Mouse (Mus musculus): ENCODE measurements around the gene Mrpl41. TPM values are rescaled to one million over a fixed set of nuclear protein-coding genes. Genes with fewer than 3 reads are reported as not detected.
A peak's percentile ranks its signal among the peaks of the same experiment; 100 is the strongest.
"Not testable (repeated sequence)": the region's sequence is repeated elsewhere in the genome, so short reads cannot be mapped to it uniquely, and the experiment has no call there.

Mrpl41 gene
- 10 to 100 TPM; 77.8 to 85.6 TPM for total RNA-seq (2021)
- long read RNA-seq, experiment 1, transcript Mrpl41-201 (2 exons, 776 nt): major isoform, 33 of 48 reads
- long read RNA-seq, experiment 1, partial matches to known transcripts: 0 of 48 reads
- long read RNA-seq, experiment 1, other reads (novel, unspliced or antisense): 14 of 48 reads
- long read RNA-seq, experiment 2, transcript Mrpl41-201 (2 exons, 776 nt): major isoform, 34 of 43 reads
- long read RNA-seq, experiment 2, partial matches to known transcripts: 0 of 43 reads
- long read RNA-seq, experiment 2, other reads (novel, unspliced or antisense): 9 of 43 reads

DNA sequence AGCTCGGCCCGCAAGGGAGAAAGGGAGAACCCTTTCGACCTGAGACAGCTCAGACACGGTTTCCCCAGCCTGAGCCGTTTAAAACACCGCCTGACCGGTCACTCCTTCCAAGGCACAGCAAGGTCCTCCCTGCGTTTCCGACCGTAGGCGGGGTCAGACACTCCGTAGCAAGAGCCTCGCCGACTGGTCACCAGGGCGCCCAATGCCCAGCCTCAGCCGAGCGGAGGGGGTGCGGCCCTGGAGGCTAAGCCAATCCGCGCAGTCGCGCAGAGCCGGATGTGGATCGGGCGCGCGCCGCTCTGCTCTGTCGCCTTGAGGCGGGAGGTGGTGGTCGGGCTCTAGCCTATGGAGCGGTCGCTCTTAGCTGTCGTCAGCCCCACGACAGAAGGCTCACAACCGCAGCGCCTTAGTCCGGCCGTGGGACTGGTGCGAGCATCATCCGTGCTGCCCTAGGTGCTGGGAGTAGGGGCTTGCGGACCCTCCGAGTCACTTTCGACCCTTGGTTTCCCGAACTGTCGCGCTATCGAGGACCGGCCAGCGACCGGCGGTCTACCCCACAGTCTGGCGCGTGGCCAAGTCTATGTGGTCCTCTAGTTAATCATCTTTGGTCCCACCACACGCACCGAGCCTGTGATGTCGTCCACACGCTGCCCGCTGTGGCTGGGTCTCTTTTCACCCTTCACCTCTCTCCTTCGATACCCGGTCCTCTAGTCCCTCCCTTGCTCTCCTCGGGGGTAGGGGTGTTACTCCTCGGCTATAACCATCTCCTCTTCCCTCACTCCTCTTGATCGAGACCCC is at the start of gene Mrpl41:
Gene Mrpl41, minus strand, starts transcription at position 193 of the 798 bp plus-strand sequence.
- DNase-seq (ENCODE audit: low spot score in 2 of 2): peak; percentile 96 to 98

DNA sequence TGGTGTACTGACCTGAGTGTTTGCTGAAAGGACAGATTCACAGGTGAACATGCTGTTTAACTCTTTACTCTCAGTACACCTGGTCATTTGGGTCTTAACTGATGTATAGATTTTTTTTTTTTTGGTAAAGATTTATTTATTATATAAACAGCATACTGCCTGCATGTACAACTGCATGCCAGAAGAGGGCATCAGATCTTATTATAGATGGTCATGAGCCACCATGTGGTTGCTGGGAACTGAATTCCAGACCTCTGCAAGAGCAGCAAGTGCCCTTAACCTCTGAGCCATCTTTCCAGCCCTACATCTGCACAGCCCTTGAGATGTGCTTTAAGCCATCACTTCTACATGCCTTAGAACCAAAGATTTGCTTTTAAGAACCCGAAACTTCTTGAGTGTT is 47.8 kb upstream of the Mrpl41 start:
- DNase-seq (ENCODE audit: low spot score in 2 of 2): no peak

DNA sequence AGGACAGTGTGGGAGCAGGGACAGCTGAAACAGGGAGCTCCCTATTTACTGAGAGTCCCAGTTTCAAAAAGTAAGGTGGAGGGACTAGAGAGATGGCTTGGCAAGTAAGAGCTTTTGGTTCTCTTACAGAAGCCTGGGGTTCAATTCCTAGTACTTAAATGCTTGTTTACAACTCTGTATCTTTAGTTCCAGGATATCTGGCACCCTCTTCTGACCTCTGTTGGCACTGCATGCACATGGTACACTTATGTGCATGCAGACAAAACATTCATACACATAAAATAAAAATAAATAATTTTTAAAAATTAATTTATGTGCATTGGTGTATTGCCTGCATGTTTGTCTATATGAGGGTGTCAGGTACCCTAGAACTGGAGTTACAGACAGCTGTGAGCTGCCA is 33.4 kb upstream of the Mrpl41 start:
- DNase-seq (ENCODE audit: low spot score in 2 of 2): no peak

DNA sequence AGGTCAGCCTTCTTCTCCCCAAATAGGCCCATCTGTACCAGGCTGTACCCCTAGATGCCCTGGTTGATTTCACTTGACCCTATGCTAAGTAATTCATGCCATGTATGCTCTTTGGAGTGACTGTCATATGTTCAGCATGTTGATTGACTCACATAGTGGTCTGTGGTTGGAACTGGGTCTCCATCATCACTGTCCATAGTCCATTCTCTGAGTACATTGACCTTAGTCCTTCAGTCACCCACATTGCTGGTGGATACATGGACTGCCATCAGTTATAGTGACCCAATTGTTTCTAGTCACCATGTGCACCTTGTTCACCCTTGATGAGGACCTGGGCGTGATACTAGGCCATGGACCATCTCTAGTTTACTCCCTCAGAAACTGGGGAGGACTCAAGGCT is 31.9 kb upstream of the Mrpl41 start:
- DNase-seq (ENCODE audit: low spot score in 2 of 2): no peak

DNA sequence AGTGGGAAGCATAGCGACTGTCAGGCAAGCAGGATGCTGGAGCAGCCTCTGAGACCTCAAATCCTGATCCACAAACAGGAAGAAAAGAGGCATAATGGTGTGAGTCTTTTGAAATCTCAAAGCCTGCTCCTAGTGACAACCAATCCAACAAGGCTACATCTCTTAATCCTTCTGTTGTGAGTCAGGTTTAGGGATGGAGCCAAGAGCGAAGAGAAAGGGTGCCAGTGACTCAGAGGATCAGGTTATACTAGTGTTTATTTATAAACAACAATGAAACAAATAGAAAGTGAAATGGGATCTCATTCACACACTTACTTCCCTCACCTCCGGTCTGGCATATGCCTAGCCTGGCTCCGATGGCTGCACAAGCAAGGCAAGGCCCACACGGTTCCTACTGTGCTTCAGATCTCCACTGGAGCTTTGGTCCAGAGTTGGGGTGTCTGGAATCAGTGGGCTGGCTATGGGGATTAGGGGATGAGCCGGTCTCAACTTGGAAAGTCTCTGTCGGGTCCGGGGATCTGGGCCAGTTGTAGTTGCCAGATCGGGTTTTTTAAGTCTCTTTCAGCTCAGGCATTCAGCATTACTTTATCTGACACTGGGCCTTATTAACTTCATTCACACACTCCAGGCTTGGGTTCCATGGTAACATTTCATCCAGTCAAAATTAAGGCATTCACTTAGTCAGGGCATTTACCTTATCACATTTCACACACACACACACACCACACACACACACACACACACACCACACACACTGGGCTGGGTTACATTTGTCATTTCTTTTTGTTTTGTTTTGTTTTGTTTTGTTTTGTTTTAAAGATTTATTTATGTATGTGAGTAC is 29.3 kb upstream of the Mrpl41 start:
- DNase-seq (ENCODE audit: low spot score in 2 of 2): no peak

DNA sequence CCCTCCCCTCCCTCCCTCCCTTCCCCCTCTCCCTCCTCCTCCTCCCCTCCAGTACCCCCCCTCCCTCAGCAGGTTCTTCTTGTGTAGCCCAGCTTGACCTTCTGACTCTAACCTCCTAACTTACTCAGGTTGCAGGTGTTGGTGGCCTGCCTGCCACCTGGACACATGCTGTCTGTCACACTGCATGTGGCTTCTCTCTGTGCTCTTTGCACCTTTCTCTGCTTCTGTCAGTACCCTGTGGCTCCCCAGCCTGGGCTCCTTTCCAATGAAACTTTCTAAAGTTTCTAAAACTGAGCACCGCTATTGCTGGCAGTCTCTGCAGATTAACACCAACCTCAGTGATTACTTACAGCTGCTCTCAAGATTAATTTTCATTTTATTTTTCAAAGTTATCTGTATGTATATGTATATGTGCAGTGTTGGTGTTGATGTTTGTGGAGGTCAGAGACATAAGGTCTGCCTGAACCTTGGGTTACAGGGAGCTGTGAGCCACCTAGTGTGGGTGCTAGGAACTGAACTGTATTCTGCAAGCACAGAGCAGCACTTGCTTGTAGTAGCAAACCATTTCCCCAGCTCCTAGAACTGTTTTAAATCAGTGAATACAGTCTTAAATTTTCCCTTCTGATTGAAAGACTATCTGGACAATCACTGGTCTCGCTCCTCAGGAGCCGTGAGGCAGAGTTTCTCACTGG is 25.8 kb upstream of the Mrpl41 start:
- peak; percentile 12 to 18 for DNase-seq (ENCODE audit: low spot score in 2 of 2)

DNA sequence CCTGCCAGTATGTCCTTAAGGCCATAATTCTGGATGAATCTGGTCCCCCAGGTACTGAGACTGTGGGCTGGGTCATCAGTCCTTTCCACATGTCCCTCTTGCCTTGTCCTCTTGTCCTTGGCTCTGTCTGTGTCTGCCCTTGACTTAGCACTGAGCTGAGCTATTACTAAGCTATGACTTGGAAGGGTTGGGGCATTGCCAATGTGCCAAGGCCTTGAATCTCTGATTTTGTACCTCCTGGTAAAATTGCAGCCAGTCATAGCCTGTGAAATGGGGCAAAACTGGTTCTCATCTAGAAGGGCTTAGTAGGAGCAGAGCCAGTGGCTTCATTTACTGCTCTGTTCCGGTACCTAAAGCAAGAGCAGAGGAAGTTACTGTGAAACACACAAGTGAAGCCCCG is 21.6 kb upstream of the Mrpl41 start:
- DNase-seq (ENCODE audit: low spot score in 2 of 2): no peak

DNA sequence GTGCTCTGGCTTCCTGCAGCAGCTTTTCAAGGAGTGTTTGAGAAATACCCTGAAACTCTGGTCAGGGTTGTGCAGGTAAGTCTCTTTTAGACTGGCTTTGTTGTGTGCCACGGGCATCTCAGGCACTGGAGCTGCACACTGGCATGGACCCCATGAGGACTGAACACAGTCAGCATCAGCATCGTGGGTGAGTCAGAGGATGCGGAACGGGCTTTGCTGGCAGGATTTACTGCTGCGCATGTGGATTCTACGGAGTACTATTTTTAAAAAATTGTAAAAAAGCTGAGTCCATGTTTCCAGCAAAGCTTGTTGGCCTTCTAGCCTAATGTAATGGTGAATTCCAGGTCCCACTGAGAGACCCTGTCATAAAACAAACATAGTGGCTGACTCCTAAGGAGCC is 20.4 kb upstream of the Mrpl41 start:
- DNase-seq (ENCODE audit: low spot score in 2 of 2): peak; percentile 43 to 46

DNA sequence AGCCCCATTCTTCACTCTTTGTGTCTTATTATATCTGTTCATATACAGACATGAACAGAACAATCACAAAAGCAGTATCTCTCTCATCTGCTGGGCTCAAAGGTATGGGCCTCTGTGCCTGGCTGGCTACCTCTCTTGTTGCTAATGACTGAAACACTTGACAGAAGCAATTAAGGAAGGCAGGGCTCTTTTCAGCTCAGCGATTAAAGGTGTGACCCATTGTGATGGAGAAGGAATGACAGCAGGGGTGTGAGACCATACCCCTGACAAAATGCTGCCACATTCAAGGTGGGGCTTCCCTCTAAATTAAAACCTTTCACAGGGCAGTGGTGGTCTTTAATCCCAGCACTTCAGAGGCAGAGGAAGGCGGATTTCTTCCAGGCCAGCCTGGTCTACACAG is 12.9 kb upstream of the Mrpl41 start:
- no peak for DNase-seq (ENCODE audit: low spot score in 2 of 2)

DNA sequence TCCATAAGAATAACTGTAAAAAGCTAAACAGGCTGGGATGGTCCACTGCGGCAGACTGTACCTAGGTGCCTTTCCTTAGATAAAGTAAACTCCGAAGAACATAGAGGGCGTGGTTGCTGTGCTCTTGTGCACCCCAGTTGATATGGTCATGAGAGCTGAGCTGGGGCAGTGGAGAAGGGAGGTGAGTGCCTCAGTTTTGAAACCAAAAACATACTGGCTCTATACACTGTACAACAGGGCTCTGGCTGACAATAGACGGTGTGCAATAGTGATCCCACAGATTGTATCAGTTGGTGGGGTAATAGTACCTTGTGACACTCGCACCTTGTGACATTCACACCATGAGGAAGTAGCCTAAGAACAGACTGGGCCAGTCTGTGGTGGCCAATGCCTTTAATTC is 2.1 kb upstream of the Mrpl41 start:
- no peak for DNase-seq (ENCODE audit: low spot score in 2 of 2)

DNA sequence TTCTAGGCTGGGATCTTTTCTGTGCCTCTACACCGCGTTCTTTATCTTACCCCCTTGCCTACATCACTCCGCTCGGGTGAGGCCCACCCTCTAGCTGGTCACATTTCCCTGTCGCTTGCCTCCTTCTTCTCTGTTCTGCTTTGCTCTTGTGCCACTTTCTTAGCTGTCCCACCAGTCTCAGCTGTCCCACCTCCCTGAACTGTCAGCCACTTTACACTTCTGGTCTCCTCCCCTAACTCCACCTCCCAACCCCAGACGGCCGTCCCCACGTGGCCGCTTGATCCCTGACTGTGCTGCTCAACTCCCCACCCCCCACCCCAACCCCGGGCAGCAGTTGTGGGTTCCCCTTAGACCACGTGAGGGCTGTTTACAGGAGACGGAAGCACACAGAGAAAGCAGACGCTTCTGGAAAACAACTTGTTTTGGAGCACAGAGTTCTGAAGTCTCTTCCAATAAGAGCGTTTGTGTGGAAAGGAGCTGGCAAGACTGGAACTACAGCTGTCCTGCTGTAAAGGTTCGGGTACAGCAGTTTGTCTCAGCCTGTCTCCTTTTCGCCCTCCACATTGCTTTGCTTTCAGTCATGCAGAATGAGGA is 903 bp upstream of the Mrpl41 start, which contains the start of gene Pnpla7:
Gene Pnpla7, plus strand, starts transcription at position 330 of the 594 bp plus-strand sequence.
- peak; percentile 59 to 65 for DNase-seq (ENCODE audit: low spot score in 2 of 2)

DNA sequence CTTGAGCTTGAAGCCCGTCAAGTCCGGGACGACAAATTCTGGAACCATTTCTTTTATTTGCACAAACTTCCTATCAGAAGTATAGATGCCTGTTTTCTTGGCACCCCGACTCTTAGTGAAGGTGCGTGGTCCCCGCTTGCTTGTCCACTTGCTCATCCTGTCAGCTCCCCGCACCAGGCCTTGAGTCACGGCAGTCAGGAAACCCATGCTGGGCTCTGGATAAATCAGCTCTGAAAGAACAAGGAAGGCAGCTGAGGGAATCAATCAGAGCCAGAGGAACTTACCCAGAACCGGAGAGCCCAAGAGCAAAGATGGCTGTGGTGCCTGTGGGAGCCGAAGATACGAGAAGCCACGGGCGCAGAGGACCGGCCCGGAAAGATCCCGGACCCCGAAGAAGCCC is 446 bp downstream of the Mrpl41 start:
- peak in 1 of 2 experiments; percentile 26 for DNase-seq (ENCODE audit: low spot score in 2 of 2)

DNA sequence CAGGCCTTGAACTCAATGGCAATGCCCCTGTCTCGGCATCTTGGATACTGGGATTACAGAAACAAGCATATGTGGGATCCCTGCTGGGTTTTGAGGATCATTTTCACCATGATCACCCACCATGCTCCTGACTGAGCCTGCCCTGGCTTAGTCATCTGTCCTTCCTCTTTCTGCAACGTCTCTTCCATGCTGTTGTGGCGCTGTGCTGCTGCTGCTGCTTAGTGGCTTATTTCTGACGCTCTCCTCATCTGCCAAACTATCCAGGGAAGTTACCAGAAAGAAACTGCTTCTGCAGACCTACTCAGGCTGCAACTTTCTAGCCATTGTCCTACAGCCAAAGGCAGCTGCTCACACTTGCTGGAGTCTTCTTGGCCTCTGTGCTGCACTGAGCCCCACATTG is 4.5 kb downstream of the Mrpl41 start:
- no peak for DNase-seq (ENCODE audit: low spot score in 2 of 2)

DNA sequence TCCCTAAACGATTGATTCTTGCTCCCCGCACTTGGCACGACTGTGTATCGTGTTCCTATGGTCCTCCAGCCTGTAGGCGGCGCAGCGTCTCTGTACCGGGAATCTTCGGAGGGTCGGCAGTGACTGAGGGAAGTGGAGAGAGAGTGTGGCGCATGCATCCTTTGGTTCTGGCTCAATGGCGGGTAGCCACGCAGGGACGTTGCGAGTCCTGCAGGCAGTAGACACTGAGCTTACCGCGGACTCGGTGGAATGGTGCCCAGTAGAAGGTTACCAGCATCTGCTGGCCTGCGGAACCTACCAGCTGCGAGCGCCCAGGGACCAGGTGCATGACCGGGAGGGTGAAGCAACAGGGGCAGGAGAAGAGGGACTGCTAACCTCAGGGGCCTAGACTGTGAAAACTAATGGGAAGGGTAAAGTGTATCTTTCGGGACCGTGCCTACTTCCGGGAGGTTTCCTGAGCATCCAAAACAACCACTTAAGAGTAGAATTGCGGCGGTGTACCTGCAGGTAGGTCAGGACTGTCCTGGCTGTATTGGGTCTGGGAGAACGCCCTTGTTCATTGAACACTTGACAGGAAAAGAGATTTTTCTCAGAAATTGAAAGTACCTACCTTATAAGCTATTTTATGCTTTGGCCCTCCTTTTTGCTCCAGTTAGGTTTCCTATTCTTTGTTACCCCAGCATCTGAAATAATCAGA is 12.4 kb downstream of the Mrpl41 start, which contains the start of gene Dph7:
Gene Dph7, plus strand, starts transcription at position 97 of the 697 bp plus-strand sequence.
- peak; percentile 93 for DNase-seq (ENCODE audit: low spot score in 2 of 2)

DNA sequence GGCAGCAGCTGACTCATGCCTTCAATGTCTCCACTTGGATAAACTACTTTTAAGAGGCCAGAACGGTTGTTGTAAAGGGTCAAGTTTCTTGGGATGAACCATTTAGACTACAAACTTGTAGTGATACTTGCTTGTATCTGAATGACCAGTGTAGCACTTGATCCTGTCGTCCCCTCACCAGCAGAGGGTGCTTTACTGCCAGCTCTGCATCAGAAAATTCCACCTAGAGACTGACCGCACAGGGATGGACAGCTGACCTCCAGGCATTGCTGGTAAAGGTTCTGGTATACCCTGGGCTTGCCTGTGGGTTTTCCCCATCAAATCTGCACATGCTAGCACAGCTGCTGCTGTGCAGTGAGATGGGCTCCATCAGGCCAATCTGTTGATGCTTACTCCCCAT is 14.0 kb downstream of the Mrpl41 start:
- DNase-seq (ENCODE audit: low spot score in 2 of 2): no peak

DNA sequence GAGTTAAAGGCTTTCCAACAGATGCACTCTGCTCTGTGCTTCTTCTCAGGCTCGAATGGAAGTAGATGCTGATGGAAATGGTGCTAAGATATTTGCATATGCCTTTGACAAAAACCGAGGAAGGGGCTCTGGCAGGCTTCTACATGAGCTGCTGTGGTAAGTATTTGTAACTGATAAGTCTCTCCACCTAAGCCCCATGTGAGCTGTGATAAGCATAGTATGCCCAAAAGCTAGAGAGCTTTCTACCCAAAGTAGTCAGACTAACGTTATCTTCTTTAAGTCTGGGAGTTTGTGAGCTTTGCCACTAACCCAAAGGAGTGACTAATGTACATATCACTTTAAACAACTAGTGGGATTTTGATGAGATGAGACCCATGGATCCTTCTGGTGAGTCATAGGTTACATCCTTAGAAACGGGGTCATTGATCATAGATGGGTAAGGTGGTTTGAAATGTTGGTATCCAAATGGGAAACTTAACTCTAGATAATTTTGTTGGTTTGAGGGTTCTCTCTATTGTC is 22.3 kb downstream of the Mrpl41 start:
- no peak for DNase-seq (ENCODE audit: low spot score in 2 of 2)

DNA sequence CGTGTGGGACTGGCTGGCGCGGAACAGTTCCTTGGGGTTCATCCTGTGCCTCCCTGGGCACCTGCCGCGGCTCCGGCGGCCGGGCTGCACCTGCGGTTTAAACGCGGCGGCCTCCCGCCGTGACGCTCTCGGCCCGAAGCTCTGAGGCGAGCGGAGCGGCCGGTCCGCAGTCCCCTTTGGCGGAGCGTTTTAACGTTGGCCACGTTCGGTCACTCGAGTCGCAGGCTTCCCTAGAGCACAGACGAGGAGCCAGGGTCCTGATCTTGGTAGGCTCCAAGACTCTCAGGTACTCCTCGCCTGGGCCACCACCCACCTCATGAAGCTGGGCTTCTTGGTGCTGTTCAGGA is 24.7 kb downstream of the Mrpl41 start:
- DNase-seq (ENCODE audit: low spot score in 2 of 2): no peak

DNA sequence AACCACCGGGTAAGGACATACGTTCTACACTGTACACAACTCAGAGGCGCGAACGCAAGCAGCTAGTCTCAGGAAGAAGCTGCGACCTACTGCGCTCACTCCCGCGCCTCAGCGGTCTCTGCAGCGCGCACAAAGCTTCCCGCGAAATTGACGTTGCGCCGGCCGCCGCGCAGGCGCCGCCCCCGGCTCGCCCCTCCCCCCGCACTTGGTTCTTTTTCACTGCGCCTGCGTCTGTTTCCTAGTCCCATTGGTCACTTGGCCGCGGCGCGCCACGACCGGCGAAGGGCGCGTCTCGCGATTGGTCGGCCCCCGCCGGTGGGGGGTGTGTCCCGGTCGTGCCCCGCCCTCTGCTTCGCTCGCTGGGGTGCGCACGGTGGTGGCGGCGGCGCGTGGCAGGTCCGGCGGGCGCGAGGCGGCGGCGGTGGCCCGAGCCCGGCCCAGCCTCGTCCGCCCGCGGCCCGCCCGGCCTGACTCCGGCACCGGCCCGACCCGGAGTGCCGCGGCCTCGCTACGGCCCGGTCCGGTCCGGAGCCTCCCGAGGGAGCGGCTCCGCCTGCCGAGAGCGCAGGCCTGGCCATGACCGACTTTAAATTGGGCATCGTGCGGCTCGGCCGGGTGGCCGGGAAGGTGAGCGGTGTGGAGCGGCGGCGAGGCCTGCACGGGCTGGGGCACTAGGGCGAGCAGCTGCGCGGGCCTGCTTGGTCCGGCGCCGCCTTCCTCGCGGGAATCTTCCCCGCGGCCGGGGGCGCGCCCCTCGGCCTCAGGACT is 25.3 kb downstream of the Mrpl41 start, which contains the start of gene Zmynd19:
Gene Zmynd19, plus strand, starts transcription at position 372 of the 768 bp plus-strand sequence.
- peak; percentile 98 to 99 for DNase-seq (ENCODE audit: low spot score in 2 of 2)

DNA sequence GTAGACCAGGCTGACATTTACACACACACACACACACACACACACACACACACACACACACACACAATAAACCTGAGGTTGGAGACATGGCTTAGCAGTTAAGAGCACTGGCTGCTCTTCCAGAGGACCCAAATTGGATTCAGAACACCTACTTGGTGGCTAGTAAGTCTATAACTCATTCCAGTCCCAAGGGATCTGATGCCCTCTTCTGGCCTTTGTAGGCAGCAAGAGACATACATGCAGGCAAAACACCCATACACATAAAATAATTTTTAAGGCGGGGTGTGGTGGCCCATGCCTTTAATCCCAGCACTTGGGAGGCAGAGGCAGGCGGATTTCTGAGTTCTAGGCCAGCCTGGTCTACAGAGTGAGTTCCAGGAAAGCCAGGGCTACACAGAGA is 30.6 kb downstream of the Mrpl41 start:
- DNase-seq (ENCODE audit: low spot score in 2 of 2): not testable (repeated sequence)

Measured in left cerebral cortex, adult 18-20 months (tissue).